Mouse (Mus musculus): ENCODE results near the gene Sh2d6. TPM values are rescaled to one million over a fixed set of nuclear protein-coding genes. Genes with fewer than 3 reads are reported as not detected.

The Sh2d6 gene
- not detected for total RNA-seq (2023)

DNA sequence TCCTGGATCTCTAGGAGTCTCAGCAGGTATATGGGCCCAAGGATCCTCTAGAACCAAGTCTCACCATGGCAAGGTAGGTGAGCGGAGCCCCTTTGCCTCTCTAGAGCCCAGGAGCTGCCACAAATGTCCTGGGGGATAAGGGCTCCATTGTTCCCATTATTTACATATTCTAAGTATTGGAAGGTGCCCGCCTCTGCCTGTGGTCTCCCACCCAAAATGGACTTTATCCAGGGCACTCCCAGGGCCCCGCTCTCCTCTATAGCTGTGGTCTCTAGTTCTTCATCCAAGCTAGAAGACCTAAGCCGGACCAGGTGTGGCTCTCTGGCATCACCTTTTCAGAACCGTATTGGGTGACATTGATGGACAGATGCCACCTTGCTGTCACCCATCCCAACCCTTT is at the start of gene Sh2d6:
TSS of gene Sh2d6 (minus strand) at position 101 of the 400 bp plus-strand sequence.

DNA sequence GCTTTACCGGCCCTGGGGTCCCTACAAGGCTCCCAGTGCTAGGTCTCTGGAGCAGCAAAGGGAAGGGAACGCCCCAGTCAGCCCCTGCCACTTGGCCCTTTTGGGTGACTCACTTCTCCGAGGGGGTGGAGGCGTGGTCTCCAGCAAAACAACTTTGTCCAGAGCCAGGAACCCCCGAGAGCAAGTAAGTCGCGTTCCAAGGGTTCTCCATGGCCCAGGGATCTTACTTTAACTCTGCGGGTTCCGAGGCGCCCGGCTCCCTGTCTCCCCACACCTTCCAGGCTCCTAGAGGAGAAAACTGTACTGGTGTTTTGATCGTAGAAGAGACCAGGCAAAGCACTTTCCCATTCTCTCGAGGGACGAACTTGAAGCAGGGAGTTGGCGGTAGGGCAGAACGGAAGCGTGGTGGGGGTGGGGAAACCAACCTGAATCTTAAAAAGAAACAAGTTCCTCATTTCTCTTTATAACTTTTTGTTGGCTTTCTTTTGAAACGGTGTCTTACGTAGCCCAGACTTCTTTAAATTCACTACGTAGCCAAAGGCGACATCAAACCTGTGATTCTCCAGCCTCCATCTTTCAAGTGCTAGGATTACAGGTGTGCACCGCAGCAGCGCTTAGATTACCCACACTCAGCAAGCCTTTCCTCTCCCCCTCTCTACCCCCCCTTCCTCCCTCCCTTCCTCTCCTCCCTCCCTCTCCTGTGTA is 22.9 kb upstream of the Sh2d6 start, which contains the start of gene Capg:
TSS of gene Capg (plus strand) at position 109 of the 705 bp plus-strand sequence.

Other genes starting within 250 kb of the Sh2d6 start
- gene Sftpb, start 217.1 kb downstream of the Sh2d6 start, total RNA-seq (2023), result not detected
- gene Usp39, start 176.5 kb downstream of the Sh2d6 start, total RNA-seq (2023), result 36.6 TPM
- gene 0610030E20Rik, start 174.4 kb downstream of the Sh2d6 start, total RNA-seq (2023), result 33.6 TPM
- gene Tmem150a, start 166.3 kb downstream of the Sh2d6 start, total RNA-seq (2023), result 2.4 TPM
- 72.8 TPM for gene Rnf181, start 154.8 kb downstream of the Sh2d6 start, total RNA-seq (2023)
- gene Vamp5, start 141.2 kb downstream of the Sh2d6 start, total RNA-seq (2023), result 9.8 TPM
- gene Vamp8, start 131.0 kb downstream of the Sh2d6 start, total RNA-seq (2023), result 60.7 TPM
- 19.6 TPM for gene Ggcx, start 107.4 kb downstream of the Sh2d6 start, total RNA-seq (2023)
- 238 TPM for gene Mat2a, start 82.1 kb downstream of the Sh2d6 start, total RNA-seq (2023)
- 33.5 TPM for gene Capg, start 22.7 kb upstream of the Sh2d6 start, total RNA-seq (2023)
- gene Elmod3, start 76.7 kb upstream of the Sh2d6 start, total RNA-seq (2023), result 13.2 TPM
- 5.8 TPM for gene Retsat, start 76.8 kb upstream of the Sh2d6 start, total RNA-seq (2023)
- gene Tgoln1, start 95.3 kb upstream of the Sh2d6 start, total RNA-seq (2023), result 138 TPM

Data from CD8-positive naive resting alpha-beta T cell, adult 57 days (primary cell).